Mouse (Mus musculus): Measurements from ENCODE around the gene Carmil3. TPM values are rescaled to one million over a fixed set of nuclear protein-coding genes. Genes with fewer than 3 reads are reported as not detected.
A peak's percentile ranks its signal among the peaks of the same experiment; 100 is the strongest.

The Carmil3 gene
- polyA plus RNA-seq, 1 experiment: 9.9 TPM

GRCm38 (mm10) chr14:55524062-55524461, 33.6 kb downstream of the Carmil3 start:
- Histone ChIP-seq H3K9me3 (replicated peaks; ENCODE audit: control insufficient read depth, insufficient read depth, low read length, poor library complexity, severe bottlenecking) (no peaks in the 10 kb centered on the region), H3K4me1 (ENCODE audit: control insufficient read depth, insufficient read depth, low read length) (no peaks in the 10 kb centered on the region), H3K27me3 (ENCODE audit: control insufficient read depth, insufficient read depth, low read length, poor library complexity, severe bottlenecking) (no peaks in the 10 kb centered on the region), H3K9ac (ENCODE audit: low read depth, poor library complexity, severe bottlenecking) (no peak overlapping the region), H3K4me3 (ENCODE audit: low read depth, low read length) (no peak overlapping the region), H3K36me3 (ENCODE audit: control insufficient read depth, insufficient read depth, low read length, poor library complexity, severe bottlenecking) (no peaks in the 10 kb centered on the region), H3K27ac (ENCODE audit: insufficient read depth, low read length) (no peak overlapping the region)
- TF ChIP-seq POLR2A (IDR thresholded peaks at IDR 0.05; ENCODE audit: insufficient read depth, low read length) (no peak), CTCF (IDR thresholded peaks at IDR 0.05; ENCODE audit: low read depth, low read length) (no peak), EP300 (IDR thresholded peaks at IDR 0.05; ENCODE audit: insufficient read depth, low read depth, low read length) (no peak)

GRCm38 (mm10) chr14:55524785-55525184, 34.3 kb downstream of the Carmil3 start, which contains the start of gene Nrl:
Gene Nrl (minus strand): TSS chr14:55524981.
- TF ChIP-seq CTCF (IDR thresholded peaks at IDR 0.05; ENCODE audit: low read depth, low read length) (no peak), EP300 (IDR thresholded peaks at IDR 0.05; ENCODE audit: insufficient read depth, low read depth, low read length) (no peak), POLR2A (IDR thresholded peaks at IDR 0.05; ENCODE audit: insufficient read depth, low read length) (no peak)
- no peak within 1 kb of the TSS for H3K9ac ChIP-seq (ENCODE audit: low read depth, poor library complexity, severe bottlenecking)
- H3K36me3 ChIP-seq (ENCODE audit: control insufficient read depth, insufficient read depth, low read length, poor library complexity, severe bottlenecking): no peaks in the 10 kb centered on the region
- no peaks in the 10 kb centered on the region for H3K27me3 ChIP-seq (ENCODE audit: control insufficient read depth, insufficient read depth, low read length, poor library complexity, severe bottlenecking)
- no peak within 1 kb of the TSS for H3K4me3 ChIP-seq (ENCODE audit: low read depth, low read length)
- no peaks in the 10 kb centered on the region for H3K4me1 ChIP-seq (ENCODE audit: control insufficient read depth, insufficient read depth, low read length)
- no peak within 1 kb of the TSS for H3K27ac ChIP-seq (ENCODE audit: insufficient read depth, low read length)
- H3K9me3 ChIP-seq (replicated peaks; ENCODE audit: control insufficient read depth, insufficient read depth, low read length, poor library complexity, severe bottlenecking): no peaks in the 10 kb centered on the region

GRCm38 (mm10) chr14:55526674-55527073, 36.2 kb downstream of the Carmil3 start:
- H3K4me3 ChIP-seq (ENCODE audit: low read depth, low read length): no peak overlapping the region
- TF ChIP-seq EP300 (IDR thresholded peaks at IDR 0.05; ENCODE audit: insufficient read depth, low read depth, low read length) (no peak), POLR2A (IDR thresholded peaks at IDR 0.05; ENCODE audit: insufficient read depth, low read length) (no peak), CTCF (IDR thresholded peaks at IDR 0.05; ENCODE audit: low read depth, low read length) (no peak)
- H3K27me3 ChIP-seq (ENCODE audit: control insufficient read depth, insufficient read depth, low read length, poor library complexity, severe bottlenecking): no peaks in the 10 kb centered on the region
- H3K27ac ChIP-seq (ENCODE audit: insufficient read depth, low read length): no peak overlapping the region
- H3K9me3 ChIP-seq (replicated peaks; ENCODE audit: control insufficient read depth, insufficient read depth, low read length, poor library complexity, severe bottlenecking): no peaks in the 10 kb centered on the region
- H3K4me1 ChIP-seq (ENCODE audit: control insufficient read depth, insufficient read depth, low read length): no peaks in the 10 kb centered on the region
- H3K36me3 ChIP-seq (ENCODE audit: control insufficient read depth, insufficient read depth, low read length, poor library complexity, severe bottlenecking): no peaks in the 10 kb centered on the region
- no peak overlapping the region for H3K9ac ChIP-seq (ENCODE audit: low read depth, poor library complexity, severe bottlenecking)

DNA sequence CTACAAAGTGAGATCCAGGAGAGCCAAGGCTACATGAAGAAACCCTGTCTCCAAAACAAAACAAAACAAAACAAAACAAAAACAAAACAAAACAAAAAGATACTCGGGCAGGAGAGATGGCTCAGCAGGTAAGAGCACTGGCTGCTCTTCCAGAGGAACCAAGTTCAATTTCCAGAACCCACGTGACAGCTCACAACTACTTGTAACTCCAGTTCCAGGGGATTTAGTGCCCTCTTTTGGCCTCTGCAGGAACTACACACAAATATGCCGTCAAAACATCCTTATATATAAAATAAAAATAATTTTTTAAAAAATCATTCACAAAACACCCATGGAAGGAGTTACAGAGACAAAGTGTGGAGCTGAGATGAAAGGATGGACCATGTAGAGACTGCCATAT, 37.5 kb downstream of the Carmil3 start:
- TF ChIP-seq CTCF (IDR thresholded peaks at IDR 0.05; ENCODE audit: low read depth, low read length) (peak; percentile 25), POLR2A (IDR thresholded peaks at IDR 0.05; ENCODE audit: insufficient read depth, low read length) (no peak), EP300 (IDR thresholded peaks at IDR 0.05; ENCODE audit: insufficient read depth, low read depth, low read length) (no peak)
- H3K27ac ChIP-seq (ENCODE audit: insufficient read depth, low read length): no peak overlapping the region
- no peaks in the 10 kb centered on the region for H3K9me3 ChIP-seq (replicated peaks; ENCODE audit: control insufficient read depth, insufficient read depth, low read length, poor library complexity, severe bottlenecking)
- H3K27me3 ChIP-seq (ENCODE audit: control insufficient read depth, insufficient read depth, low read length, poor library complexity, severe bottlenecking): no peaks in the 10 kb centered on the region
- no peaks in the 10 kb centered on the region for H3K4me1 ChIP-seq (ENCODE audit: control insufficient read depth, insufficient read depth, low read length)
- no peaks in the 10 kb centered on the region for H3K36me3 ChIP-seq (ENCODE audit: control insufficient read depth, insufficient read depth, low read length, poor library complexity, severe bottlenecking)
- no peak overlapping the region for H3K9ac ChIP-seq (ENCODE audit: low read depth, poor library complexity, severe bottlenecking)
- H3K4me3 ChIP-seq (ENCODE audit: low read depth, low read length): no peak overlapping the region

DNA sequence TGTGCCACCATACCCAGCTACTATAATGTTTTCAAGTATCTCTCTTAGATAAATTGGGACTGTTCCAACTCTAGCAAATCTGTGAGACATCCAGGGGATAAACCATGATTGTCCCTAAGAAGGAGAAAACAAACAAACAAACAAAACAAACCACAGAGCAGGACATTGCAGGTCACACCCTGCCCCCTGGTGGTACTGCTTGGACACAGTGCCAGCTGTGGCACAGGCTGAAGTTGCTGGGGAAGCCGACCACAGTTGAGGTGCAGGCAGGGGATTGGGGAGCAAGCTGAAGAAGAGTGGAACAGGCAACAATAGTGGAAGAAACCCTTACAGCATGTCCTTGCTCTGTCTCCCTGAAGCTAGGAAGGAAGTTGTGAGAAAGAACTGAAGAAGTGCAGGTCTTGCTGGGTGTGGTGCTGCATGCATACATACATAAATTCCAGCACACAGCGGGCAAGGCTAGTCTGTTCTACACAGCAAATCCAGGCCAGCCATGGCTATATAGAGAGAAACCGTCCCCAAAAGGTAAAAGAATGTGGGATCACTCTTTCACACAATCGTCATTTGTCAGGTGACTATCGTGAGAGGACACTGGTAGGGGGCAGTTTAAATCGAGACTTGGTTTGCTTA, 45.8 kb downstream of the Carmil3 start:
- no peak overlapping the region for H3K4me3 ChIP-seq (ENCODE audit: low read depth, low read length)
- no peaks in the 10 kb centered on the region for H3K36me3 ChIP-seq (ENCODE audit: control insufficient read depth, insufficient read depth, low read length, poor library complexity, severe bottlenecking)
- peaks cover 2% of the 10 kb centered on the region for H3K4me1 ChIP-seq (ENCODE audit: control insufficient read depth, insufficient read depth, low read length)
- no peak overlapping the region for H3K27ac ChIP-seq (ENCODE audit: insufficient read depth, low read length)
- no peaks in the 10 kb centered on the region for H3K9me3 ChIP-seq (replicated peaks; ENCODE audit: control insufficient read depth, insufficient read depth, low read length, poor library complexity, severe bottlenecking)
- H3K27me3 ChIP-seq (ENCODE audit: control insufficient read depth, insufficient read depth, low read length, poor library complexity, severe bottlenecking): no peaks in the 10 kb centered on the region
- no peak overlapping the region for H3K9ac ChIP-seq (ENCODE audit: low read depth, poor library complexity, severe bottlenecking)
- TF ChIP-seq EP300 (IDR thresholded peaks at IDR 0.05; ENCODE audit: insufficient read depth, low read depth, low read length) (no peak), CTCF (IDR thresholded peaks at IDR 0.05; ENCODE audit: low read depth, low read length) (peak; percentile 85), POLR2A (IDR thresholded peaks at IDR 0.05; ENCODE audit: insufficient read depth, low read length) (no peak)

- peak within 1 kb of the TSS; percentile 71 for H3K27ac ChIP-seq (ENCODE audit: insufficient read depth, low read length)
- H3K36me3 ChIP-seq (ENCODE audit: control insufficient read depth, insufficient read depth, low read length, poor library complexity, severe bottlenecking): peaks cover 18% of the 10 kb centered on the region
- H3K4me3 ChIP-seq (ENCODE audit: low read depth, low read length): peak within 1 kb of the TSS; percentile 89
- peaks cover 2% of the 10 kb centered on the region for H3K4me1 ChIP-seq (ENCODE audit: control insufficient read depth, insufficient read depth, low read length)
- TF ChIP-seq POLR2A (IDR thresholded peaks at IDR 0.05; ENCODE audit: insufficient read depth, low read length) (peak; percentile 74), CTCF (IDR thresholded peaks at IDR 0.05; ENCODE audit: low read depth, low read length) (no peak), EP300 (IDR thresholded peaks at IDR 0.05; ENCODE audit: insufficient read depth, low read depth, low read length) (no peak)
- no peaks in the 10 kb centered on the region for H3K9me3 ChIP-seq (replicated peaks; ENCODE audit: control insufficient read depth, insufficient read depth, low read length, poor library complexity, severe bottlenecking)
- H3K27me3 ChIP-seq (ENCODE audit: control insufficient read depth, insufficient read depth, low read length, poor library complexity, severe bottlenecking): no peaks in the 10 kb centered on the region
- peak within 1 kb of the TSS; percentile 92 for H3K9ac ChIP-seq (ENCODE audit: low read depth, poor library complexity, severe bottlenecking)
These were observed 49.8 kb downstream of the Carmil3 start, which contains the start of gene Pck2 for GRCm38 (mm10) chr14:55540067-55540786. Gene Pck2 (plus strand): TSS chr14:55540266.

All from ES-Bruce4 (cell line).